Mouse (Mus musculus): ENCODE results near the gene Arhgap35. TPM values are rescaled to one million over a fixed set of nuclear protein-coding genes. Genes with fewer than 3 reads are reported as not detected.
"Not testable (repeated sequence)": the region's sequence is repeated elsewhere in the genome, so short reads cannot be mapped to it uniquely, and the experiment has no call there.

Gene Arhgap35
- total RNA-seq, 2 experiments from 2014 or later, result 42.8 to 44.1 TPM

GRCm38 (mm10) chr7:16610345-16610744, 4.4 kb downstream of the Arhgap35 start:
- DNase-seq, result peak in 1 of 2 experiments; percentile 26
- intact Hi-C loops (cut with DNase I), result no loop called here

- intact Hi-C loops (cut with DNase I), result no loop called here
- no peak for DNase-seq
These were observed 5.8 kb downstream of the Arhgap35 start for GRCm38 (mm10) chr7:16608961-16609360.

GRCm38 (mm10) chr7:16608046-16608445, 6.7 kb downstream of the Arhgap35 start:
- intact Hi-C loops (cut with DNase I), result no loop called here
- no peak for DNase-seq

- intact Hi-C loops (cut with DNase I), result not testable (repeated sequence)
These were observed 8.0 kb downstream of the Arhgap35 start for GRCm38 (mm10) chr7:16606808-16607207.

GRCm38 (mm10) chr7:16604141-16604540, 10.7 kb downstream of the Arhgap35 start:
- DNase-seq, result no peak
- intact Hi-C loops (cut with DNase I), result no loop called here

More at GRCm38 (mm10) chr7:16606808-16607207, 8.0 kb downstream of the Arhgap35 start:
- DNase-seq, result not testable (repeated sequence)

GRCm38 (mm10) chr7:16601683-16602102, 13.1 kb downstream of the Arhgap35 start:
- intact Hi-C loops (cut with DNase I), result no loop called here
- no peak for DNase-seq

- intact Hi-C loops (cut with DNase I), result no loop called here
- DNase-seq, result peak in 1 of 2 experiments; percentile 41
These were observed 15.8 kb downstream of the Arhgap35 start for GRCm38 (mm10) chr7:16599006-16599405.

GRCm38 (mm10) chr7:16591292-16591691, 23.5 kb downstream of the Arhgap35 start:
- intact Hi-C loops (cut with DNase I), result no loop called here
- no peak for DNase-seq

- intact Hi-C loops (cut with DNase I), result no loop called here
- DNase-seq, result no peak
These were observed 27.1 kb downstream of the Arhgap35 start for GRCm38 (mm10) chr7:16587649-16588048.

GRCm38 (mm10) chr7:16584384-16584783, 30.4 kb downstream of the Arhgap35 start:
- no peak for DNase-seq
- intact Hi-C loops (cut with DNase I), result loop anchor here (2.0 kb wide), 1 partner anchor 28 kb away; no protein-coding TSS in a partner anchor

- DNase-seq, result no peak
- intact Hi-C loops (cut with DNase I), result loop anchor here (2.0 kb wide), 1 partner anchor 29 kb away; no protein-coding TSS in a partner anchor
These were observed 31.0 kb downstream of the Arhgap35 start for GRCm38 (mm10) chr7:16583775-16584174.

GRCm38 (mm10) chr7:16582299-16582698, 32.5 kb downstream of the Arhgap35 start:
- DNase-seq, result no peak
- intact Hi-C loops (cut with DNase I), result no loop called here

GRCm38 (mm10) chr7:16581276-16582100, 33.3 kb downstream of the Arhgap35 start:
- intact Hi-C loops (cut with DNase I), result no loop called here
- peak in 1 of 2 experiments; percentile 29 for DNase-seq

- intact Hi-C loops (cut with DNase I), result no loop called here
These were observed 38.1 kb downstream of the Arhgap35 start for GRCm38 (mm10) chr7:16576719-16577118.

GRCm38 (mm10) chr7:16571191-16571590, 43.6 kb downstream of the Arhgap35 start:
- DNase-seq, result no peak
- intact Hi-C loops (cut with DNase I), result no loop called here

More at GRCm38 (mm10) chr7:16576719-16577118, 38.1 kb downstream of the Arhgap35 start:
- DNase-seq, result no peak

GRCm38 (mm10) chr7:16570737-16571136, 44.1 kb downstream of the Arhgap35 start:
- no peak for DNase-seq
- intact Hi-C loops (cut with DNase I), result no loop called here

- intact Hi-C loops (cut with DNase I), result no loop called here
- DNase-seq, result no peak
These were observed 50.3 kb downstream of the Arhgap35 start for GRCm38 (mm10) chr7:16564491-16564890.

- no peak for DNase-seq
- intact Hi-C loops (cut with DNase I), result loop anchor here (5.0 kb wide), 1 partner anchor 56 kb away; no protein-coding TSS in a partner anchor
These were observed 56.8 kb downstream of the Arhgap35 start for GRCm38 (mm10) chr7:16557783-16558538.

GRCm38 (mm10) chr7:16557251-16557650, 57.5 kb downstream of the Arhgap35 start:
- intact Hi-C loops (cut with DNase I), result loop anchor here (5.0 kb wide), 1 partner anchor 55 kb away; no protein-coding TSS in a partner anchor
- DNase-seq, result peak in 1 of 2 experiments; percentile 10

- intact Hi-C loops (cut with DNase I), result no loop called here
- DNase-seq, result no peak
These were observed 60.6 kb downstream of the Arhgap35 start for GRCm38 (mm10) chr7:16554215-16554614.

- intact Hi-C loops (cut with DNase I), result no loop called here
- no peak for DNase-seq
These were observed 63.2 kb downstream of the Arhgap35 start for GRCm38 (mm10) chr7:16551581-16551980.

All from heart, postnatal 14 days (tissue).